Mouse (Mus musculus) kidney, postnatal 0 days (tissue): ENCODE data around the gene Aldh3b1. TPM values are rescaled to one million over a fixed set of nuclear protein-coding genes. Genes with fewer than 3 reads are reported as not detected.
"Not testable (repeated sequence)": the region's sequence is repeated elsewhere in the genome, so short reads cannot be mapped to it uniquely, and the experiment has no call there.

Source experiments
- ATAC-seq: fragments of 200-750 bp; cut with Nextera tagmentation; replicated peaks from 2 replicates; pipeline ENCODE4 v1.8.0; 2017; ENCODE audit warnings: low read depth, moderate number of reproducible peaks, moderate TSS enrichment, moderate library complexity; ENCODE audit not compliant: low FRiP score
- DNase-seq: peaks from one replicate; pipeline ENCODE4 v3.0.0-alpha.2; 2016; ENCODE audit warnings: low spot score
- H3K27ac ChIP-seq: fragments of 300-500 bp; sonication (generic); 2 replicates; pipeline ENCODE4 v1.5.1; 2014; ENCODE audit warnings: mild to moderate bottlenecking
- H3K27me3 ChIP-seq: fragments of 300-500 bp; sonication (generic); 2 replicates; pipeline ENCODE4 v1.6.1; 2014; ENCODE audit warnings: low read length, mixed read lengths; ENCODE audit not compliant: insufficient read depth
- H3K36me3 ChIP-seq: fragments of 300-500 bp; sonication (generic); 2 replicates; pipeline ENCODE4 v1.6.1; 2014; ENCODE audit warnings: low read length, mixed read lengths; ENCODE audit not compliant: insufficient read depth
- H3K4me1 ChIP-seq: fragments of 300-500 bp; sonication (generic); replicated peaks from 2 replicates; pipeline ENCODE4 v1.6.1; 2014; ENCODE audit warnings: antibody characterized with exemption, low read length, mixed read lengths; ENCODE audit not compliant: insufficient read depth
- H3K4me2 ChIP-seq: fragments of 300-500 bp; sonication (generic); 2 replicates; pipeline ENCODE4 v1.6.1; 2014; ENCODE audit warnings: mild to moderate bottlenecking, low read length, moderate library complexity, mixed read lengths
- H3K4me3 ChIP-seq: fragments of 300-500 bp; sonication (generic); replicated peaks from 2 replicates; pipeline ENCODE4 v1.5.1; 2014; ENCODE audit warnings: low read depth, low read length
- H3K9ac ChIP-seq: fragments of 300-500 bp; sonication (generic); 2 replicates; pipeline ENCODE4 v1.6.1; 2014; ENCODE audit warnings: low read depth, low read length
- H3K9me3 ChIP-seq: fragments of 300-500 bp; sonication (generic); replicated peaks from 2 replicates; pipeline ENCODE4 v1.6.1; 2016; ENCODE audit warnings: low read length, inconsistent platforms, mixed read lengths
- CTCF ChIP-seq: IDR thresholded peaks from 2 replicates; pipeline ENCODE4 v1.5.1; 2016; ENCODE audit warnings: antibody characterized with exemption, low read depth, mild to moderate bottlenecking, moderate library complexity
- WGBS: fragments of 180-500 bp; shearing (Covaris S2); extraction: QIAGEN DNeasy Blood & Tissue Kit; methylation state at CpG from one replicate; pipeline ENCODE4 v1.1.7; 2014; 5-methylcytosine and 5-hydroxymethylcytosine counted together
- polyA plus RNA-seq: library from polyadenylated mRNA; unstranded; fragments of >200 nt; fragmentation: Nextera tagmentation; extraction: Ambion mirVana; gene quantifications from 2 replicates; pipeline ENCODE4 v1.2.1, GENCODE M21; 2015

Gene Aldh3b1
- 3.8 and 3.9 TPM in 2 replicates for polyA plus RNA-seq

DNA sequence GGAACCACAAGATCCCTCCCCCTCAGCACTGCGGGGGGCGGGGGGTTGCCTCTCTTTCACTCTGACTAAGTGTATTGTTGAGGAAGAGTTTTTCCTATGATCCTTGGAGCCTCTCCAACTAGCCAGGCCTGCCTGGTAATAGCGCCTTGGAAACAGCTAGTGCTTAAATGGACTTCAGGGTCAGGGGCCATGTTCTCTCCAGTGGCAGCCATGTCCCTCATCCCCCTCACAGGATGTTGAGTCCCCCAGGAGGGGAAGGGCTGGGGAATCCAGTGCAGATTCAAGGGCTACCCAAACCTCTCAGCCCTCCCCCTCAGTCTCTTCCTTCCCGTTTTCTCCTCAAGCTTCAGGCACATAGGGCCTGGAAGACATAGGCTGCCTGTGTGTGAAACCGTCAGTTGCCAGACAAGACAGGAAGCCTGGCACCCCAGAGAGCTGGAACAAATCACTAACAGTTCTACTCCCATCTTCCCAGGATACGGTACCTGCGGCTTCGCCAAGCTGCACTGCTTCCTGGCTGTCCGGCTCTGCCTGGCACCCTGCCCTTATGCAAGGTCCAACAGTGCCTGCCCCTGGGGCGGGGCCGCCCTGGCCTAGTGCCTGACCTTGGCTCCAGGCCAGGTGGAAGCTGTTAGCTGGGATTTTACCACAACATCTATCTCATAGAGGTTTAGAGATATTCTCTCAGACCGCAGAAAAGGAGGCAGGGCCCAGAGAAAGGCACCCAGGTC, at the start of gene Aldh3b1:
Gene Aldh3b1, minus strand, starts transcription at position 598 of the 731 bp plus-strand sequence.
- Histone ChIP-seq H3K36me3 (no peaks in the 10 kb centered on the region), H3K27ac (peak within 1 kb of the TSS; percentile 68), H3K4me2 (no peak within 1 kb of the TSS), H3K4me1 (peaks cover 17% of the 10 kb centered on the region), H3K27me3 (no peaks in the 10 kb centered on the region), H3K4me3 (no peak within 1 kb of the TSS), H3K9ac (no peak within 1 kb of the TSS), H3K9me3 (no peaks in the 10 kb centered on the region)
- 37% methylated on average over 12 of the region's 12 CpGs for WGBS
- ATAC-seq (peak; percentile 43), DNase-seq (peak; percentile 77)
- TF ChIP-seq CTCF: no peak

GRCm38 (mm10) chr19:3975866-3976265, 46.3 kb upstream of the Aldh3b1 start:
- Histone ChIP-seq H3K36me3 (no peaks in the 10 kb centered on the region), H3K4me2 (no peak overlapping the region), H3K4me1 (no peaks in the 10 kb centered on the region), H3K27me3 (no peaks in the 10 kb centered on the region), H3K4me3 (no peak overlapping the region), H3K9ac (no peak overlapping the region), H3K27ac (no peak overlapping the region), H3K9me3 (no peaks in the 10 kb centered on the region)
- 79% methylated on average over 2 of the region's 2 CpGs for WGBS
- no peak for TF ChIP-seq CTCF
- no peak for DNase-seq
- ATAC-seq: no peak

GRCm38 (mm10) chr19:3974608-3975007, 45.0 kb upstream of the Aldh3b1 start:
- H3K27me3 ChIP-seq, H3K4me1 ChIP-seq, H3K9me3 ChIP-seq, ATAC-seq, H3K36me3 ChIP-seq, DNase-seq, H3K27ac ChIP-seq, H3K9ac ChIP-seq, H3K4me2 ChIP-seq, H3K4me3 ChIP-seq: not testable (repeated sequence)
- 81% methylated on average over 6 of the region's 6 CpGs for WGBS

- Histone ChIP-seq H3K4me2 (no peak within 1 kb of the TSS), H3K4me1 (no peaks in the 10 kb centered on the region), H3K9me3 (no peaks in the 10 kb centered on the region), H3K27me3 (no peaks in the 10 kb centered on the region), H3K36me3 (no peaks in the 10 kb centered on the region), H3K4me3 (no peak within 1 kb of the TSS), H3K27ac (no peak within 1 kb of the TSS), H3K9ac (no peak within 1 kb of the TSS)
- 14% methylated on average over 9 of the region's 9 CpGs for WGBS
- no peak for ATAC-seq
- no peak for DNase-seq
- TF ChIP-seq CTCF: no peak
Observed at GRCm38 (mm10) chr19:3972229-3972628, 42.6 kb upstream of the Aldh3b1 start, which contains the start of gene Aldh3b2. Aldh3b2 (plus strand) TSS chr19:3972328.

DNA sequence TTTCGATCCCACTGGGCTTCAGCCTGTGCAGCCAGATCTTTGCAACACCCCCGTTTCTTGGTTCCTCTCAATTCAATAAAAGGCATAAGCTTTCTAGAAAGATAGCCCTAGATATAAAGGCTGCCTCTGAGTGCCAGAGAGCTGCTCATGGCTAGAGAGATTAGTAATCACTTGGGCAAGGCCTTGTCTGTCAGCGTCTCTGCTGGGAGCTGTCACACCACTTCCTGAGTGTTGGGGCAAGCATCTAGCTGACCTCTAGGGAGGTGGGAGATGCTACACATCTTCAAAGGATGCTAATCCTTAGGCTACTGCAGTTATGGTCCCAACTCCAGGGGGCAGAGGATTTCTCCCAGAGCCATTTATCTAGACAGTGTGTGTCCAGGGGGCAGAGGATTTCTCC, 37.6 kb upstream of the Aldh3b1 start:
- H3K27ac ChIP-seq: no peak overlapping the region
- 52% methylated on average over 3 of the region's 3 CpGs for WGBS
- H3K36me3 ChIP-seq: no peaks in the 10 kb centered on the region
- H3K4me1 ChIP-seq: no peaks in the 10 kb centered on the region
- DNase-seq: no peak
- no peak overlapping the region for H3K4me2 ChIP-seq
- H3K9ac ChIP-seq: no peak overlapping the region
- no peaks in the 10 kb centered on the region for H3K27me3 ChIP-seq
- H3K4me3 ChIP-seq: no peak overlapping the region
- TF ChIP-seq CTCF: no peak
- ATAC-seq: no peak
- no peaks in the 10 kb centered on the region for H3K9me3 ChIP-seq

DNA sequence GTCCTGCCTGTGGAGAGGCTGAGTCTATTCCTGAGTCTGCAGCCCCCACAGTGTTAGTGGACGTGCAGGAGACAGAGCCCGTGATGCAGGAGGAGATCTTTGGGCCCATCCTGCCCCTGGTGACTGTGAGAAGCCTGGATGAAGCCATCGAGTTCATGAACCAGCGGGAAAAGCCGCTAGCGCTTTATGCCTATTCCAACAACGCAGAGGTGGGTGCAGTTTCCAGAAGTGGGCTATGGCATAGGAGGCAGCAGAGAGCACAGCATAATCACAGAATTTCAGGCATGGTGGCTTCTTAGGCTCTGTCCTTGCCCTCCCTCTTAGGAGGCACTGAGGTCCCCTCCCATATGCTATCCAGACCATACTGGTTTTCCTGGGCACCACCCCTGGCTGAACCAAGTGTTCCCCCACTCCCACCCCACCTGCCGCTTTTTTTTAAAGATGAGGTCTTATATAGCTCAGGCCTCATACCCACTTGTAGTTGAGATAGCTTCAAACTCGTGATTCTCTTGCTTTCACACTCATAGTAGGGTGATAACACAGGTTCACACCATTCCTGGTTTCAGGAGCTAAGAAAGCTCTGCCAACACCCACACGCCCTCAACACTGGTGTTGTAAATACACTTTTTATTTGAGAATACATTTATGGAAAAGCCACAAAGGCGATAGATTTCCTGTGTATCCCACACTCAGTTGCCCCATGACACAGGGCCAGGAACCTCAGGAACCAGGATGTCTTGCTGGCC, 36.9 kb upstream of the Aldh3b1 start:
- Histone ChIP-seq H3K27ac (no peak overlapping the region), H3K36me3 (no peaks in the 10 kb centered on the region), H3K9me3 (no peaks in the 10 kb centered on the region), H3K27me3 (no peaks in the 10 kb centered on the region), H3K4me2 (no peak overlapping the region), H3K9ac (no peak overlapping the region), H3K4me1 (no peaks in the 10 kb centered on the region), H3K4me3 (no peak overlapping the region)
- ATAC-seq (no peak), DNase-seq (no peak)
- WGBS: 71% methylated on average over 11 of the region's 11 CpGs
- TF ChIP-seq CTCF: peak; percentile 47
